Mouse (Mus musculus) c-Kit-positive CD71-positive TER-119-negative erythroid progenitor cells, embryonic 14.5 days (primary cell): ENCODE measurements around the gene D930048N14Rik.
"Not testable (repeated sequence)": the region's sequence is repeated elsewhere in the genome, so short reads cannot be mapped to it uniquely, and the experiment has no call there.

Experiments used
- DNase-seq: peaks from one replicate; pipeline ENCODE4 v3.0.0-alpha.2; 2013; ENCODE audit warnings: low read depth

The D930048N14Rik gene

DNA sequence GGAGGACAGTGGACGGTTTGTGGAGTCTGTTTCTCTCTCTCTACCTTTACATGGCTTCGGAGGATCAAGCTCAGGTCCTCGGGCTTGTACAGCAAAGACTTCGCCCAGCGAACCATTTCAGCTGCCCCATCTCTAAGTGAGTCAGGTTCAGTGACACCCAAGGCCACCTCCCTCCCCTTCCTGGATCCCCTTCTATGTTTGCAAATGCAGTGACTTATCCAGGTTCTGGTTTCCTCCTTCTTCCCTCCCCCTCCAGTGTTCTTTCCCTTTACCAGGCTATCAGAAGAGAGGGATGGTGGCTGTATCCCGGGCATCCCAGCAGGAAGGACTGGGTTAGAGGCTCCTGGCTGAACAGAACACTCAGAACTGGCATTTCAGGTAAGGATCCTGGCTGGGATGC lies 3.0 kb downstream of the D930048N14Rik start:
- DNase-seq = no peak

DNA sequence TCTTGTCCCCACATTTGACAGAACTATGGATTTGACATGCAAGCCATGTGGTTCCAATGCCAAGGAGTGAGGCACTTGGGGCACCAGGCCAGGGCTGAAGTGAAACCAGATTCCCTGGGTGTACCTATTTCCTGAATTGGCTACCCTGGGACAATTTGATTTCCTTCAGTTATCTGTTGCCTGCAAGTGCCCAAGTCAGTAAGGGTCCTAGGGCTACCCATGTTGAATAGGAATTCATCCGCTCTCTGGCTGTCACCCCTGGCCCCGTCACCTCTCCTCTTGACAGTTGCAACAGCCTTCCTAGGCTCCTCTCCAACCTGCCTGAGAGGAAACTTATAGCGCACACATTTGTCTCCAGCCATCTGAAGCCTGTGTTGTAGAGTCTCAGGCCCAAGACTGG lies 4.1 kb downstream of the D930048N14Rik start:
- no peak for DNase-seq

DNA sequence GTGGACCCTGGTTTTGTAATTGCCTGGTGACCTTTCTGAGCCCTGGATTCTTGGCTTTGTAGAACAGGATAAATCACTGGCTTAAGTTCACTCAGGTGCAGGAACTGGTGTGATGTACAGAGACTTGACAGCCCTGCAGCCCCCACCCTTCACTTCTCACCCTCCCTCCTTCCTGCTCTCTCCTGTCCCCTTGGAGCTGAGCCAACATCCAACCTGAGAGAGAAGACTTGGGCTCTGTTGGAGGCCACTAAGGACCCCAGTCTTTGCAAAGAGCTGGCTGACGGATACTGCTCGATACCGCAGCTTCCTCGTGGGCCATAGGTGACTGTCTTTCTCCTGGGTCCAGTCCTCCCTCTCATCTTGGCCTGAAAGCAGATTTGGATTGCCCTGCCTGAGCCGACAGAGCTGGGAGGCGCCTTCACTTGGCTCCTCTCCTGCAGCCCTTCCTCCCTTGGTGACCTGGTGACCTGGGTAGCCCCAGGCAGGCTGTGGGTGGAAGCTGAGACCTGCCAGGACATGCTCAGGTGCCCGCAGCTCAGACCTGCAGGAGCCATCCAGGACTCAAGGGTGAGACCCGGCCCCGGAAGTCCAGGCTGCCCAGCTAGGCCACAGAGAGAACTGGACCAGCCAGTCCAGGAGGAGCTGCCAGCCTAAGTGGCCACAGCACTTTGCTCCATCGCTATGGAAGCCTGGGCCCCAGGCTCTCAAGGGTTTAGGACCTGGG lies 6.2 kb downstream of the D930048N14Rik start:
- no peak for DNase-seq

DNA sequence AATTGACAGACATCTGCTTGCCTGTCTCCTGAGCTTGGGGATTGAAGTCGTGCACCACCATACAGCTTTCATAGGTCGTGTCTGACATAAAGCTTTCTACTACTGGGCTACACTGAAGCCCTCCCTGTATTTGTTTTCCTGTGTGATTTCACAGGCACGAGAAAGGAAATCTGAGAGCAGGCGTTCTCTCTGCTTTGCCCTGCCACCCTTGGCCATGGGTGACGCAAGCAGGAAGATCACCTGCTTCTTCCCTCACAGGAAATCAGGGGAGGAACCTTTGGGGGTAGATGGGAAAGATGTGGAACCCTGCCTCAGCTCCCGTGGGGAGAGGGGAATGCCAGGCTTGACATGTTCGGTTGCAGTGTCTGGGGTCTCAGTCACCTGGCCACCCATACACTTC lies 7.5 kb downstream of the D930048N14Rik start:
- no peak for DNase-seq

DNA sequence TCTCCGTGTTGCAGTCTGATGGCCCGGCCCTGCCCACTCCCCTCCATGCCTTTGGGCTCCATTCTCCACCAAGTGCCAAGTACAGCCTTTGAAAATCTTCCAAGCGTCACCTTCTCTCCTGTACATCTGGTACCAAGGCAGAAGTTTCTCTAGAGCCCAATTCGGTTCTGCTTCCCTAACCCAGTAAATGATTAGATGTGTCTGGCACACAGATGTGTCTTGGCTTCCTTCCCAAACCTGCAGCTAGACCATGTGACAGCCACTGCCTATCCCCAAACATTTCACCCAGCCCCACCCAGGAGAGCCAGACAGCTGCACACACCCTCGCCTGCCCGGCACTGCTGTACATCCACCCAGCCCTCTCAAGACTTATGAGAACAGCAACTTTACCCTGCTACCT lies 8.0 kb downstream of the D930048N14Rik start:
- no peak for DNase-seq

DNA sequence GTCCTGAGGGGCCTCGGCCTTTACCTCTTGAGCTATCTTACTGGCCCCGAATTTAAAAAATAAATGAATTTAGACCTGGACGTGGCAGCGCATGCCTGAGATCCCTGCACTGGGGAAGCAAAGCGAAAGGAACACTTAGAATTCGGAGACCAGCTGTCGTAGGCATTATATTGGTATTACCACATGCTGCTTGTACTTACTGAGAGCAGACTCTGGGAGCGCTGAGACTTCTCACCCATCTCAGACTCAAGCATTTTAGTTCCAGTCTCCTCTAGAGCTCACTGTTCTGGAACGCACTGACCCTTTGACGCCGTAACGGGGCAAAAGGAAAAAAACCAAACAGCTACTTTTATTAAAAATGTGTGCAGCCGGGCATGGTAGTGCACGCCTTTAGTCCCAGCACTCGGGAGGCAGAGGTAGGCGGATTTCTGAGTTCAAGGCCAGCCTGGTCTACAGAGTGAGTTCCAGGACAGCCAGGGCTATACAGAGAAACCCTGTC lies 11.2 kb downstream of the D930048N14Rik start:
- no peak for DNase-seq

DNA sequence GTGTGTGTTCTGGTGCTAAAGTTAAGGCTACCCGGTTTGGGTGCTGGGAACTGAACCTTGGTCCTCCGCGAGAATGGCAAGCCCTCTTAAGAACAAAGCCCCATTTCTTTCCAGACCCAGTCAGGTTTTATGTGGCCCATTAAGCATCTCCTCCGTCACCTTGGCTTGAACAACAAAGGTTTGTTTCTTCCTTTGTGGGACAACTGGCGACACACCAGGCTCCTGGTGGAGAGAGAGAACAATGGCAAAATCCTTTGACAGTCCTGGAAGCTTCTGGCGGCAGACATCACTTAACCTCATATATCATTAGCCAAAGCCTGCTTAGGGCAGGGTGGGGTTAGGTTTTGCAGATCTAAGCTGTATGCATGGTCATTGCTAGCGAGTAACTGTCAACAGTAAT lies 11.9 kb downstream of the D930048N14Rik start:
- DNase-seq = no peak

DNA sequence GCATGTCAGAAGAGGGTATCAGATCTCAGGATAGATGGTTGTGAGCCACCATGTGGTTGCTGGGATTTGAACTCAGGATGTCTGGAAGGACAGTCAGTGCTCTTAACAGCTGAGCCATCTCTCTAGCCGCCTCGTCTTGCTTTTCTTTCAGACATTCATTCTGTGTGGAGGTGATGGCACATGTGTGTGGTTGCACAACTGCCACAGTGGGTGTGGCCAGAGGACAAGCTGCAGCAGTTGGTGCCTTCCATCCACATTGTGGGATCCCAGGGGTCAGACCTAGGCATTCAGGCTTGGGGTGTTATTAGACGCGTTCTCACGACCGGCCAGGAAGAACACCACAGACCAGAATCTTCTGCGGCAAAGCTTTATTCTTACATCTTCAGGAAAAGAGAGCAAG lies 14.0 kb downstream of the D930048N14Rik start:
- not testable (repeated sequence) for DNase-seq

DNA sequence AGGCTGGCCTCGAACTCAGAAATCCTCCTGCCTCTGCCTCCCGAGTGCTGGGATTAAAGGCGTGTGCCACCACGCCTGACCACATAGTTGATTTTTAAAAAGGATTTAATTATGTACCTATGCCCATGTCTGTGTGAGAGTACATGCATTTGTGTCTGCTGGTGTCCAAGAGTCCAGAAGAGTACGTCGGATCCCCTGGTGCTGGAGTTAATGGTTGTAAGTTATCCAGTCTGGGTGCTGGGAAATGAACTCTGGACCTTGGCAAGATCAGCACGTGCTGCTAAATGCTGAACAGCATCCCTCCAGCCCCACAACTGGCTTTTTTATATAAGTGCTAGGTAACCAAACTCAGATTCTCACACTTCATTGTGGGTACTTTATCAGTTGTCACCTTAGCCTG lies 20.1 kb downstream of the D930048N14Rik start:
- no peak for DNase-seq

DNA sequence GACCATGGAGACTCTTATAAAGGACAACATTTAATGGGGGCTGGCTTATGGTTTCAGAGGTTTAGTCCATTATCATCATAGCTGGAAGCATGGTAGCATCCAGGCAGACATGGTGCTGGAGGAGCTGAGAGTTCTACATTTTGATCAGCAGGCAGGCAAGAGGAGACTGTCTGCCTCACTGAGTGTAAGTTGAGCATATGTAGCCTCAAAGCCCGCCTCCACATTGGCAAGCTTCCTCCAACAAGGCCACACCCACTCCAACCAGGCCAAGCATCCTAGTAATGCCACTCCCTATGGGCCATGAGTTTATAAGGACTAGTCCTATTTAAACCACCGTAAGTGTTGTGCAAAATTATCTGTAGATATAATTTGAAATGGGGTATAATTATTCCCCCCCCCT lies 20.6 kb downstream of the D930048N14Rik start:
- DNase-seq = no peak

DNA sequence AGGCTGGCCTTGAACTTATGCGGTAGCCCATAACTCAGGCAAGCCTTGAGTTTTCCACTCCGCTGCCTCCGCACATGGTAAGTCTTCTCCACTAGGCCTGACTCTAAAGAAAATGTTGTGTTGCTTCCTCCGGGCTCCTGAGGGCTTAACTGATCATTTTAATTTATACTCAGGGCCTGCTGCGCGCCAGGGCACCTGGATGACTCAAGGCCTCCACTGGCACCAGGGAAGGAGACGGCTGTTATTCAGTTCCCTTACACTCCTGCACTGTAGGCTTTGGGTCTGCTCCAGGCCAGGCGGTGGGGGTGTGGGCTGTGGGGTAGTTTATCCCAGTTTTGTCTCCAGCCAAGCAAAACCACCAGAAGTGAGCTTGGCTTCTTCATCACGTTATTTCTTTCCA lies 22.5 kb downstream of the D930048N14Rik start:
- no peak for DNase-seq

DNA sequence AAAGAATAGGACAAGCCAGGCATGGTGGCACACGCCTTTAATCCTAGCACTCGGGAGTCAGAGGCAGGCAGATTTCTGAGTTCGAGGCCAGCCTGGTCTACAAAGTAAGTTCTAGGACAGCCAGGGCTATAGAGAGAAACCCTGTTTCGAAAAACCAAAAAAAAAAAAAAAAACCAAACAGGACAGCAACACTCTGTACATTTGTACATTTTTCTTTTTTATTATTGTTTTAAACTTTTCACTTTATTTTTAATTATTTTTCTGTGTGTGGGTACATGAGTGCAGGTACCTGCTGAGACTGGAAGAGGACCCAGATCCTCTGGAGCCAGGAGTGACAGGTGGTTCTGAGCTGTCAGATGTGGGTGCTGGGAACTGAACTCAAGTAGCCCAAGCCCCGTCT lies 24.6 kb downstream of the D930048N14Rik start:
- DNase-seq = no peak

DNA sequence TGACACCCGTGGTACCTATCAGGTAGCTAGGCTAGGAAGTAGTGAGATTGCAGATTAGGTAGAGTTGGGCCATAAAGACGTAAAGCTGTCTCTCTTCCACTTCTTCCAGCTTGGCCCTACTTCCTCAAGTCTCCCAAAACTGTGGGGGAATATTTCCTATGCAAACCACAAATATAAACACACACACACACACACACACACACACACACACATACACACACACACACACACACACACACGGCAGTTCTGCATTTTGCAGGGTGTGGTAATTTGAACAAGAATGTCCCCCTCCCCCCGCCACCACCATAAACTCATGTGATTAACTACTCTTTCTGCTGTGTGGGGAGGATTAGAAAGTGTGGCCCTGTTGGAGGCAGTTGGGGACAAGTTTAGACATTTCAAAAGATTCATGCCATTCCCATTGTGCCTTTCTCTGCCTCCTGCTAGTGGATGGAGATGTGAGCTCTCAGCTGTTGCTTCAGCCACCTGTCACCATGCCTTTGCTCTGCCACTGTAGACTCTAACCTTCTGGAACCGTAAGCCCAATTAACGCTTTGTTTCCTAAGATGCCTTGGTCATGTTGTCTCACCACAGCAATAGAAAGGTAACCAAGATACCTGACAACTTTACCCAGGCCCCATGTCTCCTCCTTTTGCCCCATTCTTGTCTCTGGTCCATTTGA lies 27.1 kb downstream of the D930048N14Rik start:
- no peak for DNase-seq

DNA sequence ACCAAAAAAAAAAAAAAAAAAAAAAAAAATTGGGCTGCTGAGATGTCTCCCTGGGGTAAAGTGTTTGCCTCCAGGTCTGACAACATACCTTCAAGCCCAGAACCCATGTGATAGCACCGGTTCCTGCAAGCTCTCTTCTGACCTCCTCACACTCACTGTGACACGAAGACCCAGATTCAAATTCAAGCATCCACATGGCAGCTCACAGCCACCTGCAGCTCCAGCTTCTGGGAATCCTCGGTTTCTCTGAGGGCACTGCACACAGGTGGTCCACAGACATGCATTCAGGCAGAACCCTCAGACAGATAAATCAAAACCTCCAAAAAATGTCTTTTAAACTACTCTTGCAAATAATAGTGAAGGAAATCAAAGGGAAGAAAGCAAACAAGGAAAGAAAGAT lies 28.7 kb downstream of the D930048N14Rik start:
- no peak for DNase-seq

DNA sequence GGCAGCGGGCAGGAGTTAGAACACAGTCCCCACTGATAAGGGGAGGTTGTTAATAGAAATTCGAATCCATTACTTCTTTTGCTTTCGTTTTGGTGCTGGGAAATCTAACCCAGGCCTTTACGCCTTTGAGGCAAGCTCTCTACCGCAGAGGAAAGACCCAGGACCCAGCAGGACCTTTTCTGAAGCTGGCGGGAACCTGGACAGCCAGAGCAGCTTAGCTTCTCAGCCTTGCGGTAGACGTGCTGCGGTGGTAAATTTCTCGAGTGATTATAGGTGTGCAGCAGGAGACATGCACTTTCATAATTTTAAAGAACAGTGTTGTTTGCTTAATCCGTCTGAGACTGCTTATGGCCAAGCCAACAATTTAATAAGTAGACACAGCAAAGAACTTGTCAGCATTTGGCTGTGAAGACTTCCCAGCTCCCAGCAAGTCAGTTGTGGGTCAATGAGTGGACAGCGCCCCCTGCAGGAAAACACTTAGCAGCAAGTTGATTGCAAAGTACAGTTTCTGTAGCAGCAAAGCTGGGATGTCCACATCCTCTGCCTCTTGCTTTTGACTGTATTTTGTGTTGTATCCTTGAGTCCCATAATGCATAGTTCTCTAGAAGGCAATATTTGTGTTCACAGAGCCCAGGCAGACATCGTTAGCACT lies 30.7 kb downstream of the D930048N14Rik start:
- DNase-seq = peak; percentile 78

DNA sequence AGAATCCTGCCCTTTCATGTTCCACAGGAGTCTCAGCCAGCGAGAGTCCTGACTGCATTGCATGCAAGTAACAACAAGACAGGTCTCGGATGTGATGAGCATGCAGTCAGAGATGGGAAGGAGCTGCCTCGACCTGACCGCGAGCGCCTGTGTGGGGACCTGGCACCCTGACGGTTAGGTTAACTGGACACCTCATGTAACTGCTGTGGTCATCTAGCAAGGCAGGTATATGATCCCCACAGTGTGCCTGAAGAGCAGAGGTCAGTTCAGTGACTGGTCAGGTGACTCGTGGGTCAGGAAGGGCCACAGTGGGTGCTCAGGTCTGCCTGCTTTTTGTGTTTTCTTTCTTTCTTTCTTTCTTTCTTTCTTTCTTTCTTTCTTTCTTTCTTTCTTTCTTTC lies 31.2 kb downstream of the D930048N14Rik start:
- no peak for DNase-seq

DNA sequence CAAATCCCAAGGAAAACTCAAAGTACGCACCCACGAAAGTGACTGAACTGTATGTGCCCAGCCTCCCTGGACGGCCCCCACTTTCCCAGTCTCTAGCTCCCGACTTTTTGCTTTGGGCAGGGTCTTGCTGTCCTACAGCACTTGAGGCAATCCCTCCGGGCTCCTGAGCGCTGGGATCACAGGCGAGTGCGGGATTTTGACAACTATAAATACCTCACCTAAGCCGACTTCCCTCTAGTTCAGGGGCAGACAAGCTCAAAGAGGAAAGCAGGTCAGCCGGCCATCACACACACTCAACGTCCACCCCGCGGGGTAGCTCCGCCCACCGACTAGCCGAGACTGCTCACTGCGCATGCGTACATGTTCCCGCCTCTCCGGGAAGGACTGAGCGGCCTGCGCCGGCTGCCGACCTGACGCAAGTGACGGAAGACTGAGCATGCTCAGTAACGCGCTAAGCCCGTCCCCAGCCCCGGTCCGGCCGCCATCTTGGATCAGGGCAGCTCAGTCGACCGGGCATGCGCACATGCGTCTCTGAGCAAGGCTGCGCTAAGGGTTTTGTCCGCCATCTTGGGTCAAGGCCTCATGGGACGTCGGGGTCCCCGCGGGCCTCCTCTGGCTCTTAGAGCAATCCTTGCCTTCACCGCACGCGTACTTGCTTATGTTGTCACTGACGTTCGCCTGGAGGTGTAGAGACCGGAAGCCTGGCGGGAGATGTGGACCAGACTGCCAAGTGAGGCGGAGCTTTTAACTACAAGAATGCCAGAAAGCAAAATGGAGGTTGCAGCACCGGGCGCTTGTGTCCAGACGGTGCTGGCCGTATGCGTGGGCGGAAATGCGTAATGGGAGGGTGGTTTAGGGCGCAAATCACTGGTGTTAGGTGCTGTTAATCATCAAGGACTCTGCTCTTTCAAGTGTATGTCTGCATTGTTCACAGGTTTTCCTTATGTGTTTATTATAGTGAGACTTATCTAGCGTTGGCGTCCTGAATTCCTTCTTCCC lies 37.9 kb downstream of the D930048N14Rik start, which contains the start of gene 0610009B22Rik:
Gene 0610009B22Rik (minus strand): TSS at position 545 of the 999 bp plus-strand sequence.
- peak; percentile 99 for DNase-seq

DNA sequence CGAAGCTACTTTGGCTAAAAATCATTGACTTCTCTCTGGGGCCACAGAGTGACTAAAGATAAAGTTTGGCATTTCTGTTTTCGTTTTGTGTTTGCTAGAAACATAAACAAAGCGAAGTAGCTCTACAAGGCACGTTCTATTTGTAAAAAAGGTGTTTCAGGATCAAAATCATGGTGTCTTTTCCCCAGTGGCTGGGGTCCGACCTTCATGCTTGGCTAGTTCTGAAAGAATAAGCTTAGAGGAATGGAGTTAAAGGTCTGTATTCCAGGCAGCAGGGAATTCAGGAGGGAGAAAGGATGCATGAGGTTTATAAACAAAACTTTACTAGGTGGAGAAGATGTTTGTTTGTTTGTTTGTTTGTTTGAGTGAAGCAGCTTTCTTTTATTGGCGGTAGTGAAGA lies 38.6 kb downstream of the D930048N14Rik start:
- DNase-seq = no peak

DNA sequence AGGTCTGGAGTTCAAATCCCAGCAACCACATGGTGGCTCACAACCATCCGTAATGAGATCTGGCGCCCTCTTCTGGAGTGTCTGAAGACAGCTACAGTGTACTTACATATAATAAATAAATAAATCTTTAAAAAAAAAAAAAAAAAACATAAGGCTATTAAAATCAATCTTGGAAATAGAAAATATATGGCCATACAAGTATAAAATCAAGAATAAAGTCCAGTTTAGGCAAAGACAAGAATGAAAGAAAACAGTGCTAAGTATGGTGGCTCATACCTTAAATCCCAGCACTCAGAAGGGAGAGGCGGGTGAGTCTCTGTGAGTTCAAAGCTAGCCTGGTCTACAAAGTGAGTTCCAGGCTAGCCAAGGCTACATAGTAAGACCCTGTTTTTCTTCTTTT lies 39.8 kb downstream of the D930048N14Rik start:
- not testable (repeated sequence) for DNase-seq

DNA sequence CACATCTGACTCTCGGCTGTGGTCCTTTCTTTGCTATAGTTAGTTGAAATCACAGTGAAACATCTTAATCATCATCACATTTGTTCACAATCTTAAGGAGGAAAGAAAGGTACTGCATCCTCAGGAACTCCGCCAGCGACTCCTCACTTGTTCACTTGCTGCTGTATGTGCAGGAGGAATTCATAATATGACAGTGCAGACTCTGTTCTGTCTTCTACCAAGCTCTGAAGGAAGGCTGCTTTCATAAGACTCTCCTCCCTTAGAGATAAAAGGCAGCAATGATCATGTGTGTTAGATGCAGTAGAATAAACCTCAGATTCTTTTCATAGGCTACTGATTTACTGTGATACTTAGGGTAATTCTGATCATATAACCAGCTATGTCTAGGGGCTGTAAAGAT lies 44.2 kb downstream of the D930048N14Rik start:
- no peak for DNase-seq

DNA sequence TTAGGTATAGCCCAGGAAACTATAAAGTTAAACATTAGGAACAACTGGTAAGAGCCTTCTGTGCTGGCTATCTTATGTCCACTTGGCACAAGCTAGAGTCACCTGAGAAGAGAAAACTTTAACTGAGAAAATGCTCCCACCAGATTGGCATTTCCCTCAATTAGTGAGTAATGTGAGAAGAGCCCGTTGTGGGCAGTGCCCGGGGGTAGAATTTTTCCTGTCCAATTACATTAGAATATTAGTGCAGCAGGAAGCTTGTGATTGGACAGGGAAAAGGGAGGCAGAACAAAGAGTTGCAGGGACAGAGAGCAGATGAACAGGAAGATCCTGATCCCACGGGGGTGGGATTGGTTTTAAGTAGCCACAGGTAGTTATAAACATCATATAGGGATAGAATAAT lies 52.1 kb downstream of the D930048N14Rik start:
- DNase-seq = no peak
